Mouse (Mus musculus): ENCODE measurements around the gene Igsf3.

- TF ChIP-seq GATA1 (IDR thresholded peaks at IDR 0.05; ENCODE audit: low read length) = no peak
- no peak for TF ChIP-seq TAL1 (IDR thresholded peaks at IDR 0.05; ENCODE audit: low read length)
Measured at GRCm38 (mm10) chr3:101406097-101406496, 29.2 kb downstream of the Igsf3 start.
